8 mouse cellular contexts compared by ENCODE assay signal in genomic region chr2:29193819-29194546, GRCm38 (mm10). TPM values are rescaled to one million over a fixed set of nuclear protein-coding genes. Genes with fewer than 3 reads are reported as not detected.
DNase-seq lines count a peak whose midpoint lies in the region; ATAC-seq and TF ChIP-seq lines count a peak whose summit lies in the region.

No protein-coding gene starts in this region.

- peaks cover 13% of the 10 kb centered on the region for H3K27me3 ChIP-seq in kidney, postnatal 0 days (ENCODE audit: insufficient read depth, low read length)
- peaks cover 71% of the 10 kb centered on the region for H3K27me3 ChIP-seq in embryonic facial prominence, embryonic 10.5 days (replicated peaks; ENCODE audit: low read depth, poor library complexity, severe bottlenecking)
- peaks cover 35% of the 10 kb centered on the region for H3K27me3 ChIP-seq in hindbrain, embryonic 13.5 days
- H3K27me3 ChIP-seq in midbrain, embryonic 14.5 days (ENCODE audit: control insufficient read depth, insufficient read depth, low read length), result no peaks in the 10 kb centered on the region

- no peak for ATAC-seq in kidney, postnatal 0 days (replicated peaks; ENCODE audit: low FRiP score, low read depth)
- no peak for ATAC-seq in hindbrain, embryonic 13.5 days (ENCODE audit: low FRiP score)
- no peak for ATAC-seq in midbrain, embryonic 14.5 days (ENCODE audit: low FRiP score, low TSS enrichment)

- no peak overlapping the region for H3K27ac ChIP-seq in kidney, postnatal 0 days
- H3K27ac ChIP-seq in embryonic facial prominence, embryonic 10.5 days (replicated peaks), result no peak overlapping the region
- no peak overlapping the region for H3K27ac ChIP-seq in hindbrain, embryonic 13.5 days
- no peak overlapping the region for H3K27ac ChIP-seq in midbrain, embryonic 14.5 days (replicated peaks; ENCODE audit: low read depth, low read length)

- DNase-seq in kidney, postnatal 0 days (ENCODE audit: low spot score), result no peak
- no peak for DNase-seq in kidney, postnatal 14 days
- DNase-seq in embryonic facial prominence, embryonic 10.5 days (ENCODE audit: low spot score), result peak; percentile 33
- DNase-seq in midbrain, embryonic 14.5 days, result peak; percentile 48
- DNase-seq in ovary, postnatal 14 days (ENCODE audit: low spot score), result no peak
- no peak for DNase-seq in gastrocnemius, postnatal 4 days (ENCODE audit: low spot score in 2 of 2)
- DNase-seq in spleen, adult 18-20 months, result no peak

- no peaks in the 10 kb centered on the region for H3K9me3 ChIP-seq in kidney, postnatal 0 days (replicated peaks; ENCODE audit: low read length)
- no peaks in the 10 kb centered on the region for H3K9me3 ChIP-seq in embryonic facial prominence, embryonic 10.5 days
- H3K9me3 ChIP-seq in hindbrain, embryonic 13.5 days, result no peaks in the 10 kb centered on the region
- H3K9me3 ChIP-seq in midbrain, embryonic 14.5 days (ENCODE audit: control insufficient read depth, low read length), result no peaks in the 10 kb centered on the region

- peak overlapping the region; percentile 38 for H3K4me3 ChIP-seq in kidney, postnatal 0 days (replicated peaks; ENCODE audit: low read depth, low read length)
- peak overlapping the region; percentile 71 for H3K4me3 ChIP-seq in embryonic facial prominence, embryonic 10.5 days
- H3K4me3 ChIP-seq in hindbrain, embryonic 13.5 days, result peak overlapping the region; percentile 53
- peak overlapping the region; percentile 46 for H3K4me3 ChIP-seq in midbrain, embryonic 14.5 days (replicated peaks; ENCODE audit: low read depth, low read length)

- no peak for TF ChIP-seq CTCF in kidney, postnatal 0 days (IDR thresholded peaks at IDR 0.05; ENCODE audit: low read depth)

- WGBS in kidney, postnatal 0 days, result 25% methylated on average over 16 of the region's 16 CpGs
- WGBS in embryonic facial prominence, embryonic 10.5 days, result 16% methylated on average over 16 of the region's 16 CpGs
- WGBS in hindbrain, embryonic 13.5 days, result 14% methylated on average over 16 of the region's 16 CpGs
- 15% methylated on average over 16 of the region's 16 CpGs for WGBS in midbrain, embryonic 14.5 days

- peak overlapping the region; percentile 87 for H3K4me2 ChIP-seq in kidney, postnatal 0 days (ENCODE audit: low read length)
- H3K4me2 ChIP-seq in hindbrain, embryonic 13.5 days, result peak overlapping the region; percentile 94
- peak overlapping the region; percentile 96 for H3K4me2 ChIP-seq in midbrain, embryonic 14.5 days (ENCODE audit: low read length)

- no peaks in the 10 kb centered on the region for H3K36me3 ChIP-seq in kidney, postnatal 0 days (ENCODE audit: insufficient read depth, low read length)
- no peaks in the 10 kb centered on the region for H3K36me3 ChIP-seq in embryonic facial prominence, embryonic 10.5 days (replicated peaks)
- H3K36me3 ChIP-seq in hindbrain, embryonic 13.5 days, result no peaks in the 10 kb centered on the region
- no peaks in the 10 kb centered on the region for H3K36me3 ChIP-seq in midbrain, embryonic 14.5 days (ENCODE audit: control insufficient read depth, insufficient read depth, low read length)

- H3K4me1 ChIP-seq in kidney, postnatal 0 days (replicated peaks; ENCODE audit: insufficient read depth, low read length), result peaks cover 7% of the 10 kb centered on the region; the same call in 1 of the 2 replicates
- peaks cover 39% of the 10 kb centered on the region for H3K4me1 ChIP-seq in embryonic facial prominence, embryonic 10.5 days
- peaks cover 38% of the 10 kb centered on the region for H3K4me1 ChIP-seq in hindbrain, embryonic 13.5 days (replicated peaks)
- peaks cover 6% of the 10 kb centered on the region for H3K4me1 ChIP-seq in midbrain, embryonic 14.5 days (ENCODE audit: control insufficient read depth, insufficient read depth, low read length)

- H3K9ac ChIP-seq in kidney, postnatal 0 days (ENCODE audit: low read depth, low read length), result no peak overlapping the region
- peak overlapping the region; percentile 46; the same call in 1 of the 2 replicates for H3K9ac ChIP-seq in hindbrain, embryonic 13.5 days
- no peak overlapping the region; the same call in 1 of the 2 replicates for H3K9ac ChIP-seq in midbrain, embryonic 14.5 days (replicated peaks; ENCODE audit: low read length)

RNA-seq across cellular contexts. Expression of gene Ntng2, which starts 58.8 kb away (rescaled TPM):
- polyA plus RNA-seq in kidney, postnatal 0 days (2015; fragmentation: Nextera tagmentation; extraction: Ambion mirVana), result 2.4 TPM in 2 replicates
- 0.69 and 1.4 TPM in 2 replicates for polyA plus RNA-seq in embryonic facial prominence, embryonic 10.5 days (2016; fragmentation: Nextera tagmentation; extraction: Ambion mirVana)
- 2.8 and 3.1 TPM in 2 replicates for polyA plus RNA-seq in hindbrain, embryonic 13.5 days (2015; fragmentation: Nextera tagmentation; extraction: Ambion mirVana)
- polyA plus RNA-seq in midbrain, embryonic 14.5 days (2014; fragmentation: Nextera tagmentation; extraction: Ambion mirVana), result 9.8 and 15.9 TPM in 2 replicates
- total RNA-seq in gastrocnemius, postnatal 4 days (2021), result 10 to 100 TPM; 11.3 to 13.0 TPM

Comparison
In these comparisons a context has a peak if more than half of its experiments do, and no peak if none do; other contexts are left out.
1. DNase-seq: peak in embryonic facial prominence, embryonic 10.5 days (single experiment) and midbrain, embryonic 14.5 days (single experiment); none in kidney, postnatal 0 days (single experiment), kidney, postnatal 14 days (single experiment), ovary, postnatal 14 days (single experiment), gastrocnemius, postnatal 4 days (0 of 2) and spleen, adult 18-20 months (0 of 2).
2. Peak in every context shown above with its lines, with median percentiles within 50 percentile points of each other: H3K4me2 ChIP-seq and H3K4me3 ChIP-seq.